Mouse (Mus musculus): ENCODE measurements around the gene Cldn34c2.
"Not testable (repeated sequence)": the region's sequence is repeated elsewhere in the genome, so short reads cannot be mapped to it uniquely, and the experiment has no call there.

Cldn34c2 gene

DNA sequence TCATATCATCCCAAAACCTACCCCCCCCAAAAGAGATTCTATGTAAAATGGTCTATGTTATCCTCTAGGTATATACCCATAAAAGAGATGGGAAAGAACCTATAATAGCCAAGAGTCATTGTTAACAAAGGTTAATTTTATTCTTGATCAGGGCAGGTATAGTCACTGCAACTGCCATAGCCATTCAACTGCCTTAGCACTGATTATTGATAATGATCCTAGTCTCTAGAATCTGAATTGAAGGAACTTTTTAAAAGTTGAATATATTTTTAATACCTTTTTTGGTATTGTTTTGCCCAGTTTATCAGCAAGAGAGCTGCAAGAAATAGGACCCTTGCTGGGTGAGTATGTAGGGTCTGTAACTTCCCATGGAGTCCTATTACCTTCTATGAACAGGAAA lies at the start of gene Cldn34c2:
Cldn34c2 (plus strand) TSS at position 301 of the 400 bp plus-strand sequence.
- DNase-seq (ENCODE audit: low spot score), result not testable (repeated sequence)

DNA sequence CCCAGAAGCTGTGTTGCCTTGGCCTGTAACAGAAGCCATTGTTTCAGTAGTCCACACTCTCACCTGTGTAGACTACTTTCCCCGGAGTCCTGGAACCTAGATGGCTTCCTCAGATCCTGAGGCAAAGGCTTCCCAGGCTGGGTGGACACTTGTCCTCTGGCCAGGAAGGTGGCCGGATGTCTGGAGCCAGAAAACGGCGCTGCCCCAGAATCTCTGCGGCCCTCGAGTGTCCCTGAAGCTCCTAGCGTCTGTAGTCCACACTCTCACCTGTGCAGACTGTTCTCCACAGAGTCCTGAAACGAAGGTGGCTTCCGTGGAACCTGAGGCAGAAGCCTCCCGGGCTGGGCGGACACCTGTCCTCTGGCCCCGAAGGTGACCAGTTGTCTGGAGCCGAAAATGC lies 30.1 kb upstream of the Cldn34c2 start:
- DNase-seq (ENCODE audit: low spot score), result not testable (repeated sequence)

DNA sequence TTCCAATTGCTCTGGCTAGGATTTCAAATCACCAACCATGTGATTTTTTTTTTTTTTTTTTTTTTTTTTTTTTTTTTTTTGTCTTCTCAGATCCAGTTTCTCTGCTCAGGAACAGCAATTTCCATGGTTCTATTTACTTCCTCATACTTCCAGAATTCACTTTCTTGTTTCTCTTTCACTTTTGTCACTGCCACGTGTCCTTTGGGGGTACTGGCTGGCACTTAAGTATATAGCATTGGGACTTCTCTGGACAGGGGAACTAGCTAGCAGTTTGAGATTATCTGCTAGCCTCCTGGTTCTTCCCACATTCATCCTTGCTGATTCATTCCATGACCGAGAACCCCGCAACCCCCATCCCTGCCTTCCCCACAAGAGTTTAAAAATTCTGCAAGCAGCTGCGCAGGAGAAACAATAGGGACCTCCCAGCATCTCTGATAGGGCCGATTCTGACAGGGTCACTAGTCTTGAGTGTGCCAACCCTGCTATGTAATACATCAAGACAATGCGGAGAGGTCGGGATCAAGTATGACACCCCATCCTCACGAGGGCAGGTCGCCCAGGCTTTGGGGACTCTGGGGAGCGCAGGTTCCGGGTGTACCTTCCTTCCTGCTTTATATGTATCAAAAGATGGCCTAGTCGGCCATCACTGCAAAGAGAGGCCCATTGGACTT lies 30.8 kb downstream of the Cldn34c2 start:
- not testable (repeated sequence) for DNase-seq (ENCODE audit: low spot score)

Data from testis, postnatal 10 days (tissue).